Mouse (Mus musculus) thymus, postnatal 25 days (tissue): ENCODE measurements at regions not wholly inside any gene's neighbourhood (a gene's known extent, or its start where the extent isn't known, plus 50 kb on each side); places are given as distances from the start of the nearest gene placed in this dataset.

Experiments
- DNase-seq: peaks from one replicate; pipeline ENCODE4 v3.0.0; 2022

DNA sequence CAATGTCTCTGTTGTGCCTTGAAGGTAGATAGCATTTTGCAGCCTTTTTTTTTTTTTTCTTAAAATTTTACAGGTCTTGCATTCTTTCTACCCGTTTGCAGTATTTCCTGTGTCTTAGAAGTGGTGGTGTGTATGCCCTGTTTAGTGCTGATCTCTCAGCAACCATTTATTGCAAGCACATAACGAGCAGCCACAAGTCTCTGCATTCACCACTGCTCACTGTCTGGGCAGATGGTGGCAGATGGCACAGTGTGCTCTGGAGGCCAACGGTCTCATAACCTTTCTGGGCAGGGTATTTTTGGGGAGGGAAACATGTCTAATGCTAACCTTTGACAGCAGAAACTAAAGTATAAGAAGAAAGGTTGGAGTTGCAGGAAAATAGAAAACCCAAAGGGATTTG, 266.1 kb upstream of the Ptger4 start:
- peak; percentile 72 for DNase-seq

DNA sequence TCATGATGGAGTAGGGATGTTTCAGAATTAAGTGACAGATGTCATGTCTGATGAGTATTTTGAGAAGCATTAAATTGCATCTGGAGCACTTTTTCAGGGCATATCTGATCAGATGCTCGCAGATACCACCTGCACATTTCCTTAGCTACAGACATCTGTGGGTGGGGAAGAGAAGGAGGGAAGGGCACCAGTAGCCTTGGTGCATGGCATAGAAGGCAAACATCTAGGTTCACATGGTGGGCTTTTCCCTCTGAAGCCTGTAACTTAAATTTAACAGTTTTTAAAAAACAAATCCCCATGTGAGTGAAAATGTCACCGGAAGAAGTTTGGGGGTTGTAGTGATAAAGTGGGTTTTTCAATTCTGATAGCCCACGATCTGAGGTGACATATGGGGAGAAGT, 267.1 kb upstream of the Ptger4 start:
- peak; percentile 61 for DNase-seq

DNA sequence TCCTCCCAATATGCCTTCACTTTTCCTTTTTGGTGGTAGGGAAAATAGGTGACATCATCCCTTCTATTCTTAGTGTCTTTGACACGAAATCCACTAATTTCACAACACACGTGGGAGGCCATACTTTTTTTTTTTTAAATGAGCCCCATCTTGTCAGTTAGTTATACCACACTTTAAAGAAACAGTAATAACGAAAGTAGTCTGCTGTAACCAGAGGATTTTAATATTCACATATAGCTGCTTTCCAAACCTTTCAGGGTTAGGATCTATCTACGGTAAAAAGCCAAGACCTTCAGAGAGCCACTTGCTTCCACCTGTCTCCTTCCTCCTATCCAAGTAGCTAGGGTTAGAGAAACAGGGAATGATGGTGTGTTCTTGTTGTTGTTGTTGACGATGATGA, 268.6 kb upstream of the Ptger4 start:
- no peak for DNase-seq

DNA sequence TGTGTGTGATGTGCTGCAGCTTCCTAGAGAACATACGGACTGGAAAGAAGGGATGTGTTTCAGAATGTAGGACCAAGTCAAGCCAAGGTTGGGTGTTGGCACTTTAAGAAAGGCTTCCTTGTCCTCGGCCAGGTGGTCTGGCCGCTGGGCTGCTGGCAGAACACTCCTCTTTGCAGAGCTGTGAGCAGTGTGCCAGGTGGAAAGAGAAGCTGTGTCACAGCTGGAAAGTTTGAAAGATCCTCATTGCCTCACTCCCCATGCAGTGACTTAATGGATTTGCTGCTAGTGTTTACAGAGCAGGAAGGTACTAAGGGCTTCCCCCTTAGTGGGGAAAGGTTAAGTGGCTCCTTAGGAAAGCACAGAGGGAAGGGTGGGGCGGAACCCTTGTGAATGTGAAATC, 269.2 kb upstream of the Ptger4 start:
- peak; percentile 56 for DNase-seq

DNA sequence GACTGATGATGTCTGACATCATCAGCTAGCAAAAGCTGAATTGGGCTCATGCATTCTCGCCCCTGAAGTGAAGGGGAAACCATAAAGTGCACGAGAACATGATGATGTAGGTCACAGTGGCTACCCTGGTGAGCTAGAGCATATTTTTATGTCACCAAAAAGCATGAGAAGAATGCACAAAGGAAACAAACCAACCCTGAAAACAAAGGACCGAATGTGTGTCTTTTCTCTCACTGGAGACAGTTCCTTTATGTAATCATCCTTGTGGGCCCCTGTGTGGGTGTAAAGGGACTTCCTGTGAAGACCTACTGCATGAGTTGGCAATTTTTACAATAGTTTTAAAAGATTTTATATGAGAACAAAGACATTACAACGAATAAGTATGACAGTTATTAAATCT, 270.2 kb upstream of the Ptger4 start:
- DNase-seq, result peak; percentile 59

DNA sequence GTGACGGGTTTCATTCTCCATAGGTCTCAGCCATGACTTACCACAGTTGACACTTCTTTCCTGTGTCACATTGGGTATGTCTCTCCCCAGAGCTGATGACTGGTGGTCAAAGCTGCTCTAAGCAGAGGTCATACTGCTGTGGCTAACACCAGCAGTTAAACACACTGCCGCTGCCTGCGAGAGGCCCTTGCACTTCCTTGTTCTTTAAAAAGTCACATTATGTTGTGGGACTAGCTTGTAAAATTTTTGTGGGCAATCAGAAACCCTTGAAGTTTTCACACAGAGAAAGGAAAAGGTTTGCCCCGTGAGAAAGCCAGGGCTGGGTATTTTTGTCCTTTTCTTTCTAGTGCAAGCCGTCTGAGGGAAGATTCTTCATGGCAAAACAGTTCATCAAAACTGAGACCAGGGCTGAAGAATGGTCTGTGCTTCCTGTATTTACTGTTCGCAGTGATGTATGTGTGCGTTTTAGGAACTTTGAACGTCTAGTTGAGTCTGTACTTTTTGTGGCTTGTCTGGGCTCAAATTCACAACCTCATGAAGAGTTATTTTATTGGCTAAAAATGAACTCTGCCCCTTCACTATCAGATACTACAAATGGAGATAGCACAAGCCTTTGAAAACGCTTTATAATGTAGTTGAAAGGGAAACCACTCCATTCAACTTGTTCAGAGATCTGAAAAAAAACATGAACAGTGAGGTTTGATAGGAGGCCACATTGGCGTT, 273.4 kb upstream of the Ptger4 start:
- DNase-seq, result peak; percentile 43

DNA sequence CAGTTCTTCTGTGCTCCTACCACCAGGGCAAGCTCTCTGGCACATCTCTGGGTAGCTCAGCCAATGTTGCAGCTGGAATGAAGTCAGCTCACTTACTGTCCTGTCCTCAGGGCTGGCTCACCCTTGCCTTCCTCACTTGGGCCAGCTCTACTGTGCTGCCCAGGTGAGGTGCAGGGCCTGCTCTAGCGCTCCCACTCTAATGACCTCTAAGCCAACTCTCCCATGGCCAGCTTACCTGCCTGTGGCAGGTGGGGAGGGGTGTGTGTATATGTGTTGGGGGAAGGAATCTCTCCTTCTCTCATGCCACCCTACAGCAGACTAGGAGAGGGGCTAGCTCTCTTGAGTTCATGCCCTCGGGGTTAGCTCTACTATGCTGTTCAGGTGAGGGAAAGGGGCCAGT, 275.6 kb upstream of the Ptger4 start:
- DNase-seq, result no peak

DNA sequence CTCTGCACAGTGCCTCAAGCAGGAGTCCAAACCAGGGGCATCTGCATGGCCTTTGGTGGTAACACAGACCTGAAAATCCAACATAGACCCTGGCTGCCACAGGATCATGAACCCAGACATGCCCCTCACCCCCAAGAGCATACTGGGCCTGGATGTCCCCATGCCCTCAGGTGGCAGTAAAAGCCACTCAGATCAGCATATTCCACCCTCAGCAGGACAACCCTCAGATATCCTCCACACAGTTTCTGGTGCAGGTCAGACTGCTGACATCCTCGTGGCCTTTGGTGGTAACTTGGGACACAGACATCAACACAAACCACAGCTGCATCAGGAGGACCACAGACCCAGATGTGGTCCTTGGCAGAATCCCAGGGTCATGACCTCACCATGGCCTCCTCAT, 276.0 kb upstream of the Ptger4 start:
- DNase-seq, result no peak

DNA sequence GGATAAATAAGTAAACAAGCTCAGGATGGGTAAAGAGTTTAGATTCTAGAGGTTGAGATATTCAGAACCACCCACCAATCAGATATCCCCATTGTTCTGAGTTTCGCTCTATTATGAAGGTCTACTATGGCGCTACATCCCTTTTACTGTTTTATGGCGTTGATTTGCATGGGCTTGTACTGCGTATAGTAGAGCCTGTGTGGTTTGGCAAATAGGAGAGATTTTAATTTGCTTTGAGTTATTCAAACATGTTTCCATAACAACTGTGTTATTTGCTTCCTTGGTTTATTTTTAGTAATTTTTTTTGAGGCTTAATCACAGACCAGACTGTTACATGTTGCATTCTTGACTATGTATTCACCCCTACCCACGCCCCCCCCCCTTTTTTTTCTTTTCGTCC, 284.6 kb upstream of the Ptger4 start:
- DNase-seq, result no peak

DNA sequence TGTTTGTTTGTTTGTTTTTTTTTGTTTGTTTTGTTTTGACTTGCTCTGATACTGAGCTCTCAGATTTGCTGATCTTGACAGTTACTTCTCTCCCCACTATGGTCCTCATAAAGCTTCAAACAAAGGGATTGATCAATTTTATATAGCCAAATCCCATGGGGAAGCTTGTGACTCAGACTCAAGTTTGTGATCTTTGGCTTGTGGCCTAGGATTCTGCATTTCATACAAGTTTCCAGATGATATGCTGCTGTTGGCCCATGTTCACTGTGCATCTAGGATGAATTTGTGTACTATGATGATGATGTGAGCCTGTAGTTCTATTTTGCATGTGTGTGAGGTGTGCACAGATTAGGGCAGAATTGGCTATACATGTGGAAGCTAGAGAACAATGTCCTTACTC, 289.7 kb upstream of the Ptger4 start:
- DNase-seq, result no peak

DNA sequence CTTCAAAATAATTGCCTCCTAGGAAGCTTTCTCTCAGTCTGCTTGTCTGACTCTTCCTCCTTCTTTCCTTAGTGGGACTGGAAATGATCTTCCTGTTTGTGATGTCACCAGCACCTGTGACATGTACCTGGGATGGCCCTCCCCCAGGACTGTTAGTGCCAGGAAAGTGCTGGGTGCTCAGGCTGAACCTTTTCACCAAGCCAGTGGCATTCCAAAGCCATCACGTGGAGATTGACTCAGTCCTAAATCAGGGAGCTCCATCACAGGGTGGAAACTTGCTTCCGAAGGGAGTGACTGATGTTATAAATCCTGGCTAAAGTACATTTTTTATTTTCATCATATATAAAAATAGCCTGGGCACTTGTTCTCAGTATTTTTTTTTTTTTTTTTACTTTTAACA, 293.4 kb upstream of the Ptger4 start:
- no peak for DNase-seq

DNA sequence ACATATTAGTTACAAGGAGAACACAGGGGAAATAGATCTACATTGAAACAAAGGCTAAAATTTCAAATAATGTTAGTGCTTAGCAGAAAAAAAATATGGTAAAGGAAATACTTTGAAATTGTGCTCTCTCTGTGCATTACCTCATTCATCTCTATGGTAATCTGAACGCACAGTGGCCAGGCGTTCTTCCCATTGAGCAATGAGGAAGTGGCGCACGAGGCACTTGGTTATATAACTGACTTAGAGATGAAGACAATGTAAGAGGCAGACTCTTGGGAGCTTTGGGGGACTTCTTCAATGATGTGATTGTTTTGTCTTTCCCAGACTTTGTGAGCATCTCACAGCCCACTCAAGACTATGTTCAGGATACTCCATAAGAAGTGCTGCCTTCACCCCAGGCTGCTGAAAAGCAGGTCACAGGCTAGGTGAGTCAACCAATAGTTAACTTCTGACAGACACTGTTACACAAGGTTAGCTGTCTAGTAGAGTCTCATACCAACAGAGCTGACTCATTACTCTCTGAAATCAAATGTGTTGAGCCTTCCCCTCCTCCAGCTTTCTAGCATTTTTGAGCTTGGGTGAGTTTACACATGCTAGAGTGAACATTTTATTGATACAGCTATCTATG, 295.4 kb upstream of the Ptger4 start:
- DNase-seq, result no peak

DNA sequence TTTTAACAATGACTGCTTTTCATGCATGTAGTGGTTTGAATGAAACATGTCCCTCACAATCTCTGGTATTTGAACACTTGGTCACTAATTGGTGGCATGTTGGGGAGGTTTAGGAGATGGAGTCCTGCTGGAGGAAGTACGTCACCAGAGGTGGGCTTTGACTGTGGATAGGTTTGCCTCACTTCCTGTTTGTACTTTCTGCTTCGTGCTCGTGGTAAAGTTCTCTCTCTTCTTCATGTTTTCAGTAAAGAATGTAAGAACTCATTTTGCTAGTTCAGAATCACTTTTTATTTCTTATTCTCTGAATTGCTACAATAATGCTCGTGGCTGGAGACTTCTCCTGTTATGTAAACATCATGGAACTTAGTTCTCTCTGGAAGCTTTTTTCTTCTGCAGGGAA, 310.5 kb upstream of the Ptger4 start:
- peak; percentile 16 for DNase-seq

DNA sequence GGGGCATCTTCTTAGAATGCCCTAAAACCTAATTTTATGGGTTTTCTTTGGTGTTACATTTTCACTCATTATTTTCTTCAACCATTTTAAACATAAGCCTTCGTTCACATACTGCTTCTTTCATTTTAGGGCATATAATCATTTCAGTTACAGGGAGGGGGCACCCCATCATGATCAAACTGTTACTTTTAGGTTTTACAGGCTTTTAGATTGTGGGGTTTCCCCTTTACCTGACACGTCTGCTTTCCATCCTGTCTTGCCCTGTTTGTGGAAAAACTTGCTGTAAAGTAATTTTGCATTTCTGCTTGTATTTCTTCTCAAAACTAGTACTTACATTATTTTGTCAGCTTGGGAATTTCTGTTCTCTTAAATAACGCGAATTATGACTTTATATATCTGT, 310.9 kb upstream of the Ptger4 start:
- no peak for DNase-seq

DNA sequence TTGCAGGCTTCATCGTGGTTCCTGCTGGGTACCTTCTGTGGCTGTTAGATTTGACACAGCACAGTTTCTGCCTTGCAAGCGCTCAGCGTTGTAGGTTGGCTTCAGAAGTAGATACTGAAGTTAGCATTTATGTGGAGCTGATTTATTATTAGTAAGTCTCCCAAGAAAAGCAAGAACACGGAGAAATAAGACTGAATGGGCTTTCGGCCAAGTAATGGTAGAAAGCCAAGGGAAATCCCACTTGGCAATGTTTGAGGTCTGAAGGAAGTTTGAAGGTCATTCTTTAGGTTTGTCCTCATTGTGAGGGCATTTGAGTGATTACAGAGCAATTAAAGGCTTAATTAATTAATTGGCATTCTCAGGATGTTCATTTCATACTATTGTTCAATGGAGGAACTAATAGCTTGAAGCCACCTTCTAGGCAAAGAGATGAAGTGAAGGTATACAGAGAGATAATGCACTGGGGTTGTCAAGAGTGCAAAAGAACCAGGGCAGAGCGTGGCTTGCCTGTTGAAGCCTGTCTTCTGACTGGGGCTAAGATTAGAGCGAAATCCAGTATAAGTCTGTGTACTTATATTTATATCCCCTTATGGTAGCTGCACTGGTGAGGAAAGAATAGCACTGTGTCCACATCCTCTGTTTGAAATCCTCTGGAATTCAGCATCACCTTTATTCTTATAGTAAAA, 311.5 kb upstream of the Ptger4 start:
- DNase-seq, result no peak

DNA sequence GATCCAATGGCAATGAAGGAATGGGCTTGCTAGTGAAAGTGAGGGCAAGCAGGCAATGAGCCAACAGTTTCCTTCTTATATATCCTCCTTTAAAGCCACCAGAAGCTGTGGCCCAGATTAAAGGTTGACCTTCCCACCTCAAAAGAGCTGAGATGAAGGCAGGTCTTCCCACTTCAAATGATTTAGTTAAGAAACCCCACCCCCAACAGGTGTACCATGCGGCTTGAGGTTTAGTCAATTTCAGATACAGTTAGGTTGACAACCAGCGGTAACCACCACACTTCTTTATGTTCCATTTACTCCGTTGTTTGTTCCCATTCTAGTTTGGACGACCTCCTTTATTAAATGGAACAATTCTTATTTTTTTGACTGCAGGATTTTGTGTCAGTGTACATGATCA, 317.8 kb upstream of the Ptger4 start:
- DNase-seq, result no peak

DNA sequence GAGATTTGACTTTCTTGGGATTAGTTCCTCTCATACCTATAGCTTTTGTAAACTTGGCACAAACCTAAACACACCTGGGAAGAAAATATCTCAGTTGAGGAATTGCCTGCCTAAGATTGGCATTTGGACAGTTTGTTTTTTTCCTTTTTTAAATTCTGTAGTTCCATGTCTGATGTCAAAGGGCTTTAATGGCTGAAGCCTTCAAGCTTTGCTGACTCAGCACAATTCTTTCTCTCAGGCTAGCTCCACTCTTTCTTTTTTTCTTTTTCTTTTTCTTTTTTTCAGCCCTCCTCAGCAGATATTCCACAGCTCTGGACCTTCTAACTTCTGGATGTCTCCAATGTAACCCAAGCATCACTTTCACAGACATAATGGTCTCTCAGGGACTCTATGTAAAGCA, 330.4 kb upstream of the Ptger4 start:
- no peak for DNase-seq

DNA sequence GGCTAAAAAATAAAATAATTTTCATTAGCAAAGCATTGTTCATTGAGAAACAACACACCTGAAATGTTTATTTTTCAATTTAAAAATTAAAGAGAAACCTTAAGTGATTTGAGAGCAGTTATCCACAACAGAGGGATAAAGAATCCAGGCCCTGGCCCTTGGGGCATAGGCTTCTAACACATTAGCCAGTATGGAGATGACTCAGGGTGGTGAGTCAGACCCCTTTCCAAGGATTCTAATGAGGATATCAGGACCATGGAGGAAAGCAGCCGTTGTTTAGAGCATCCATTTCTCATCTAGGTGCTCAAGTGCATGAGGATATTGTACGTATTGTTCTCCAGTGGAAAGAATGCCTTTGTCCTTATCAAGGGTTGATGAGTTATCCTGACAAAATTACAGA, 335.6 kb upstream of the Ptger4 start:
- no peak for DNase-seq

DNA sequence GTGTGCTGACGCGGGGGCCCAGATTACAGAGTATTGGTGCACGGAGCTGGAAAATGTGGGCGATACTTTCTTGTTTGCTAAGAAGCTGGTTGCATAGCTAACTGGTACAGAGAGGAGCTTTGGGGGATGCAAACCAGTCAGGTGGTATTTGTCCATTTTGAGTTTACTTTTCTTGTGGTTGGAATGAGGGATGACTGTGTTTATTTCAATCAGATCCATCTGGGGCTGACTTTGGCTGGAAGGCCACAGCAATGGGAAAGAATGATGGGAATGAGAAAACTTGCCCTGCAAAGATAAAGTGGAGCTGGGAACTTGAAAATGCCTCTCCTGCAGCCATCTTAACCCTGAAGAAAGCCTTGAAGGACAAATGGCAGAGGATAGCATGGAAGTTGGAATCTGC, 336.4 kb upstream of the Ptger4 start:
- no peak for DNase-seq

DNA sequence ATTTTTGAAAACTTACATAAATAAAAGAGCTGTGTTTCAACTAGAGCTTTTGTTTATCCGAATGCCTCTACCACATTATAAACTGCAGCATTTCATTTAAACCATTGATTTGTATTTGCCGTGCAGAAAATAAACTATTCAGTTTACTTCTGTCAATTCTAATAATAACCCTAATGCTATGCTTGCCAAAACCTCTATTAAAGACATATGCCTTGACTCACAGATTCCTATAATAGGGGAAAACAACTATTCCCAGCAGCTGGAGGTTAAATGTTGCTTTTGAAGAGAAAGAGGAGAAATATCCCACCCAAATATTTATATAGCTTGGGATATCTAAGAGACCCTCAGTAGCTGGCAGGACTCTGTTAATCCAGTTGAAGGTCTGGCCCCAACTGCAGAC, 340.4 kb upstream of the Ptger4 start:
- DNase-seq, result no peak

DNA sequence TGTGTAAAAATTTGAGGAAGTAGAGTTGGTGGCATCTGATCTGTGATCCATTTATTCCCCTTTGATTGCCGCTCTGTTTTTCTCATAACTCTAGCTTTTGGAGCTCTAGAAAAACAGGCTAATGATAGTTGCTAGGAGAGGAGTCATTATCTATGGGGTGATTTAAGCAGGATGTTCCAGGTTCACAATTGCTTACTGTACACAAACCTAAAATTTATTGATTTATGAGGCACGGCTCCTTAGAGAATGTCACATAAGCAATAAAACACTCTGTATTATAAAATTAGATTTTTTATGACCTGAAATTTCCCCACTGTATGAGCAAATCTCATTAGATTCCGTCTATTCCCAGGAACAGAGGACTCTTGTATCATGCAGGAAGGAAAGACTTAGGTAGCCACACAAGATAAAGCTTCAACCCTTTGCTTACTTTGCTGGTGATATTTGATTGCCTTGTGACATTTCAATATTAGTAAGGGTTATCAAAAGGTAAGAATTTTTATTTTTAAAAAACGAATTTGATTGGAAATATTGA, 360.8 kb upstream of the Ptger4 start:
- DNase-seq, result no peak

DNA sequence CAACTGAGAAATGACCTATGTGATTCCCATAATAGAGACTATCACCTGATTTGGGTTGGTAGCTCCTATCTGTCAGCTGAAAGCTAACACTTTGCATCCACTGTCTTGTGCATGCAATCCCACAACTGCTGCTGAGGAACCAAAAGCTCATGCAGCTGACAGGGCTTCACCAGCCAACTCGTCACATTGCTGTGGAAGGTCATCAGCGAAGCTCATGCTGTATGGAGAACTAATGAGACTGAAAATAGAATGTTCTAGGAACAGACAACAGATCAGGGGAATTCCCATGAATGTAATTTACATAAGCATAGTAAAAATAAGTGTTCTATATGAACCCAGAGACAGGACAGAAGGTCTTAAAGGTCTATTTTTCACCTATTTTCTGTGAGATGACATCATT, 363.5 kb upstream of the Ptger4 start:
- no peak for DNase-seq

DNA sequence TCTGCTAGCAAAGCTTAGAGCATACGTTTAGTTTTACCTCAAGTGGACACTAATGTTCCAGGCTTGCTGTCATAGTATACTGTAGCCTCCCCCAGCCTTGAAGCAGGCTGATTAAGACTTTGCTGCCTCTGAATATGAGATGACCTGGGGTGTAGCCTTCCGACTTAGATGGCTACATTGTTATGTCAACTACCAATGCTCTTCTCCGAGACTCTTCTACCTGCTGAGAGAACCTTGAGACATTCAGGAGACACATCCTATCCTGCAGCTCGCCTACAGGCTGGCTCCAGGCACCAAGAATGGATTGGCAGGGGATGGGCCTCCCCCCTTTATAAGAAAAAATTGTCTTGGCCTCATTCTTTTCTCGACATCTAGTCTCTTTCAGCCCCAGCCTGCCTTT, 379.0 kb upstream of the Ptger4 start:
- no peak for DNase-seq

DNA sequence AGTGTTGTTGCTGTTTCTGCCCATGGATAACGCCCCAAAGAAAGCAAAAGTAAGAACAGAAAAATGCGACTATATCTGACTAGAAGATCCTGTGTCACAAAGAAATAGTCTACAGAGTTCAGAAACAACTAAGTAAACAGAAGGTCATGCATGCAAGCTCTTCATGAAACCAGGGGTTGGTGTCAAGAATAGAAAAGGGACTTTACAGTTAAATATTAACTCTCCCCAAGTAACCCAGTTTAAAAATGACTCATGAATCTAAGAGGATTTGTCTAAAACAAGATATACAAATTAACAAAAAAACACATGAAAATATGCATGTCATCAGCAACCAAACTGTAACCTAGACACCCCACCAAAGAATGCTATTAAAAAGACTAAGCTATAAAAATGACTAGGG, 381.4 kb upstream of the Ptger4 start:
- no peak for DNase-seq
